Mouse (Mus musculus) adrenal gland, postnatal 14 days (tissue): ENCODE measurements around the gene Cfap77. TPM values are rescaled to one million over a fixed set of nuclear protein-coding genes. Genes with fewer than 3 reads are reported as not detected.

Experiments
- DNase-seq: peaks from one replicate; pipeline ENCODE4 v3.0.0; 2021; ENCODE audit warnings: mixed read lengths
- total RNA-seq: library from RNA; stranded (reverse); gene quantifications from 2 replicates; pipeline ENCODE4 v1.2.3, GENCODE M21; 2021

Cfap77 gene
- total RNA-seq, 1 experiment from 2014 or later: 0.93 TPM

DNA sequence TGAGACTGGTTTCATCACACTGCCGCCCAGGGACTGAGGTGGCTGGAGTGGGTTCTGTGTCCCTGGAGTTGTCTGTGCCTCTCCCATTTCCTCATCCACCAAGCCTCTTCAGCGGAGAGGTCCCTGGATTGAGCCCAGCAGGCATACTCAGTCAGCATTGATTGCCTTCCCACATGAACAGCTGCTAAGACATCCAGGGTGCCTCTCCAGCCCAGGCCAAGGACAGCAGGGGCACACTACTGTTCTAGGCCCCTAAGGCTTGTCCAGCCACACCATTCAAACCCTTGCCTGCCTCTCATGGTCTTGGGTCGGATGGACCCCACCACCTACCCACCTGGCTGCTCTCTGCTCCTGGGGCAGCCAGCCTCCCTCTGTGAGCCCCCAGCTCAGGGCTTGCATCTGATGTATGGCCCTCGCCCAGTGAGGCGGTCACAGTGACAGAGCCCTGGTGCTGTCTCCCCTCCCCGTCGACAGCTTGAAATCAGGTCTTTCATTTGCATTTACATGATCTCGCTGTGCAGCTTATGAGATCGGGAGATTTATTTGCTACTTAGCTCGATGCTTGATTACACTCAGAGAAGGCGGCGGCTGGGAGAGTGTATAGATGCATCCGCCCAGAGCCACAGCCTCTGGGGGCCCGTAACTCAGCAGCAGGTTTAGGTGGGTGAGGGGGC is 57.6 kb downstream of the Cfap77 start:
- no peak for DNase-seq

- no peak for DNase-seq
Measured at GRCm38 (mm10) chr2:28995436-28995835, 59.4 kb downstream of the Cfap77 start.

- DNase-seq: no peak
Measured at GRCm38 (mm10) chr2:28994014-28994413, 60.9 kb downstream of the Cfap77 start.

- DNase-seq: no peak
Measured at GRCm38 (mm10) chr2:28988781-28989180, 66.1 kb downstream of the Cfap77 start.

DNA sequence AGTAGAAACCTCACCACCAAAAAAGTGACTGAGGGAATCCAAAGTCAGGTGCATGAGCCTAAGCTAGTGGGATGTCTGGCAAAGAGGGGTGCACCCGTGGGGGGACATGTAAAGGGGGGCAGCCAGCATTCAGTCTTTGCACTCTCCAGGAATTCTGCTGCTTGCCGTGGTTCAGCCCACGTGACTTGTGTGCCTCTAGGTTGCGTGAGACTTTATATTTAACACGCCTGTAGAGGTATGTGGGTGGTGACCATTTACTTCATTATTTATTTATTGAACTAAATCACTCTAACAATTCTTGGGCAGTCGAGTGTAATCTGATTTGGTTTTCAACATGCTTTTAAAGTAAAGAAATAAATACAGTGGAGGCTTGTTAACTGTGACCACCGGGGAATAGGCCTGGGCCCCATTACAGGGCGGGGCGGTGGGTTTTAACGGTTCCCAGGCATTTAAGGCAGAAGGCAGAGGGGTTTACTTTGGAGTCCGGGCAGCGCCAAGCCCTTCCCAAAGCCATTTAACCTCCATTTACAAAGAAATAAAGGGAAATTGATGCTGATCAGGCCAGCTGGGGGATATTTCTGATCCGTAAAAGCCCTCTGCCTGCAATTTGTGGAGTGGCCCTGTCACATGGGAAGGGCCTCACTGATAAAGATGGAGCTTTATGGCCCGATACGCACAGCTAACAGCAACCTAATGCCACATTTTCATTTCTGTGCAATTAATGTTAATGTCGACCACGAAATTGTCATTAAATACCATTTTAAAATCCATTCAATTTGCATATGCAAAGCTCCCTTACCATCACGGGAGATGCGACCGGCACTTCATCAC is 74.6 kb downstream of the Cfap77 start:
- DNase-seq: no peak

DNA sequence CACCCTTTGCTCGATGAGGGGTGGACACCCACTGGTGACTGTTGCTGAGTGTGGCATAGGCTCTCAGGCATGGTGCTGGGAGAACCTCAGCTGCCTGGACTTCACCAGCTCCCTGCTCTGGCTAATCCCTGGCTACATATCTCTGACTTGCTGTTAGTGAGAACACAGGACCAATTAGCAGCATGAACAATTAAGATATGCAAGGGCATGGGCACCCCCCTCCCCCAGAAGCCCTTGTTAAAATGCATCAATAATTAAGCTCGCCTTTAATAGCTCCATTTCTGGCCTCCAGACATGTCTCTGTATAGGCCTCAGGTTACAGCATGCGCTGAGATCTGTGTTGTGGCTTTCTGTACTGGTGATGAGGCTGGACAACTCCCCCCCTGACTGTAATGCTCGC is 76.4 kb downstream of the Cfap77 start:
- no peak for DNase-seq

GRCm38 (mm10) chr2:28976635-28977034 is 78.2 kb downstream of the Cfap77 start:
- peak; percentile 91 for DNase-seq

DNA sequence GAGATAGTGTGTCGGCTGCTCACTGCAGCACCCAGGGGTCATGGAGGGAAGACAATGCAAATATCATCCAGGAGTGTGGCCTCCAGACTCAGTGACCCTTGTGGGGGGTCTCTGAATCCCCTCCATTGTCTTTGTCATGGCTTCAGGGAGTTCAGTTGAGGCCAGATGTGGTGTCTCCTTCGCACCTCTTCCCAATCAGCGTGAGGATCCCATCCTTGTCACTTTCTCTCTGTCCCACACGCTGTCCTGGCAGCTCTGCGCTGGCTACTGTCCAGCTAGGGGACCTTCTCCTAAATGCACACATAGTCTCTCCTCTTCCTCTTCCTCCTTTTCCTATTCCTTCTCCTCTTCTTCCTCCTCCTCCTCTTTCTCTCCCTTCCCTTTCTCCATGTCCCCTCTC is 79.3 kb downstream of the Cfap77 start:
- DNase-seq: no peak

DNA sequence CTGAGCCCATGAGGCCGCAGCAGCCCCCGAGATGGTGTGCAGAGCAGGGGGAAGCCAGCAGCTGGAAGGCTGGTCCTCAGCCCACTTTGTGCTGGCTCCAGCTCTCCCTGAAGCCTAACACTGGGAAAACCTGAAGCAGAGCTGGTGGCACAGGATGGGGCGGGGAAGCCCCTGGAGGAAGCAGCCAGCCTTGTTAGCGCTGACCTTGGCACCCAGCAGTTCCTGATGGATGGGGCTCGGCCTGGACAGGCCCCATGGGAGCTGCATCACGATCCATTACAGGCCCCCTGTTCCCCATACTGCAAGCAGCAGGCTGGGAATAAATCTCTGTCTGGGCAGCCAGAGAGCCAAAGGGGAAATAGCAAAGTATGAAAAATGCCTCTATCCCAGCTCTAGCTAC is 80.3 kb downstream of the Cfap77 start:
- DNase-seq: peak; percentile 79

DNA sequence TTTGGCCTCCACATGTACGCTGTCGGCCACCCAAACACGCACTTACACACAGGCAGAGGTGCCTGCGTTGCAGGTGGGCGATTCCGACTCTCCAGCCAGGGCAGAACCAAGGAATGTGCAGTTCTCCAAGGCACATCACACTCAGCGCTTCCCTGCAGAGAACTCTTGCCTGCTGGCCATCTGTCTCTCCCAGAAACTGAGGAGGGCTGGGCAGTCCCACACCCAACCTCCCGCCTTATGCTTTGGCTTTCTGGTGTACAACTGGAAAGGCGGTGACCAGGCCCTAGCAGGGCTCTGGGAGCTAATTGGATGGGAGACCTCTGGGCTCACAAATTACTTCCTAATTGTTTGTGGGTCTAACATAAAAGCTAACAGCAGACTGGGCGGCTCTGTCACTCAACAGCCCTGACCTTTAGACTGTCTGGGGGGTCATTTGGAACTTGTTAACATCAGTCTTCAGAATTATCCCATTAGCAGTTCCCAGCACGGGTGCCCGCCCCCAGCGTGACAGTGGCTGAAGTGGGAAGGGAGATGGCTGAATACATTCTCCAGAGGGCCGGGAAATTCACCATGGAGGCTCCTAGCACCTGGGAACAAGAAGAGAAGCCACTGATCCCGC is 80.9 kb downstream of the Cfap77 start:
- no peak for DNase-seq

- DNase-seq: no peak
Measured at GRCm38 (mm10) chr2:28970424-28970823, 84.4 kb downstream of the Cfap77 start.

GRCm38 (mm10) chr2:28968278-28968677 is 86.6 kb downstream of the Cfap77 start:
- no peak for DNase-seq

- no peak for DNase-seq
Measured at GRCm38 (mm10) chr2:28966151-28966795, 88.6 kb downstream of the Cfap77 start.

DNA sequence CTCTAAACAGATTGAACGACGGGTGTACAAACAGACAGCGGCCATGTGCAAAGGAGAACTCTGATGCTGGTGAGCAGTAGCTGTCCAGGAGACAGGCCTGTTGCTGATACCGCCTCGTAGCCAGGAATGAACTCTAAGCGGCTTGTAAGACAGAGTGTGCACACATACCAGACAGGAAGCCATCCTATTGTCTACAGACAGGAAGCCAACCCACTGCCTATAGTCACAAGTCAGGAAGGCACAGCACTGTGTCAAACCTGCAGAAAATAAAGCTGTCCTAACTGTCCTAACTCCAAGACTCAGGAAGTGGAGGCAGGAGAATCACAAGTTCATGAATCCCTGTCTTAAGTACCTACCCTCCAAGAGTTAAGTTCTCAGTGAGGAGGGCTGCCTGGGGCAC is 91.3 kb downstream of the Cfap77 start:
- DNase-seq: no peak

DNA sequence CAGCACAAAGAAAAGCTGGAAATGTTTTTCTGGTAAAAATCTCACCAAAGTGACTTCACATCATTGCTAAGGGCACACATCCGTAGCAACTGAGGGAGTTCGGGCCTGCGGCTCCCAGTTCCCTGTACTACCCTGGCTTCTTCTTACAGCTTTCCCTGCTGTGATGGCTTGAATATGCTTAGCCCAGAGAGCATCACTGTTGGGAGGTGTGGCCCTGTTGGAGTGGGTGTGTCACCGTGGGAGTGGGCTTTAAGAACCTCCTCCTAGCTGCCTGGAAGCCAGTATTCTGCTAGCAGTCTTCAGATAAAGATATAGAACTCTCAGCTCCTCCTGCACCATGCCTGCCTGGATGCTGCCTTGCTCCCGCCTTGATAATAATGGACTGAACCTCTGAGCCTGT is 93.2 kb downstream of the Cfap77 start:
- no peak for DNase-seq

DNA sequence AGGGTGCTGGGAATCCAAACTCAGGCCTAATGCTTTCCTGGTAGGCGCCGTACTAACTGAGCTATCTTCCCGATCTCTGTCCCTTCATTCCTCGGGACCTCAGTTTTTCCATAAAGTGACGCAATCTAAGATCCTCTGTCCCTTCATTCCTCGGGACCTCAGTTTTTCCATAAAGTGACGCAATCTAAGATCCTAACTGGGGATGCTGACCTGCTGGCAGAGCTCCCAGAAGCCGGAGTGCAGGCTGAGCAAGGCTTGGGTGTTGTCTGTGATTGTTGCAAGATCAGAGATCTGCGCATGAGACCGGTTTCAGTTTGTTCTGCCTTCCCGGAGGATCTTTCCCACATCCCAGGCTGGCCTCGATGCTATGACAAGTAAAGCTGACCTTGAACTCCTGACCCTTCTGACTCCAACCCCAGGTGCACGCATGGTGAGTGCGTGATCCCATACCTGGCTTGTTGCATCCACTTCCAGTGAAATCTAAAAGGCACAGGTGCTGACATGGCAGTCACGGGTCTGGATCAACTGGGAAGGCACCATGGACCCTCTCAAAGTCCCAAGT is 93.8 kb downstream of the Cfap77 start:
- DNase-seq: peak; percentile 18

DNA sequence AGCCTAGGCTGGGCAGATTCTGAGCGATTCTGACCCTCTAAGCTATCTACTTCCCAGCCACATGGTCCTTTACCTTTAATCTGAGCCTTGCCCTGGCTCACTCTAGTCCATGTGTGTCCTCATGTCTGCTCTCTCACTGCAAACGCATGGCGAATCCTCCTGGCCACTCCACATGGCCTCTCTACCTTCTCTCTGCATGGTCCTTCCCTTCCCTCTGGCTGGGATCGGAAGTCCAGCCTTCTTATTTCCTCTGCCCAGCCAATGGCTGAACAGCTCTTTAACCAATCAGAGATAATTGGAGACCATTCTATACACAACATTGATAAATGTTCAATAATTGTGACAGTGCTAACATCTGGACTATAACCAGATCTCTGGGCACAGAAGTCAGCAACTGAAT is 98.0 kb downstream of the Cfap77 start:
- no peak for DNase-seq

GRCm38 (mm10) chr2:28954595-28954994 is 100.3 kb downstream of the Cfap77 start:
- no peak for DNase-seq

DNA sequence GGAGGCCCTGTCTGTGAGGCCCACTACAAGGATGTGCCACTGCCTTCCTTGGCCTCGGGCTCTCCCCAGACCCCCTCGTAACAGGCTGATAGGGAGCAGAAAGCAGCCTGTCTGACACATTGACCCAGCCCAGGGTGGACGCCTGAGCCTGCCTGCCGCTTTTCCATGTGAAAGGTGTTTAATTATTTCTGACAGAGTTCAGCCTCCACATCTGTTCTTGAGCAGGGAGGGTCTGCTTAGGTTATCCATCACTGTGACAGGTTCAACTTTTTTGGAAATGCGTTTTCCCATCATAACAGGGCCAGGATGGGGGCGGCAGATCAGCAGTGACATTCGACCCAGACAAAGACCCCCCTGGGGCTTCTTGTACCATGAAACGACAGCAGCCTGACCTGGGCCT is 101.9 kb downstream of the Cfap77 start:
- no peak for DNase-seq

- no peak for DNase-seq
Measured at GRCm38 (mm10) chr2:28946312-28946711, 108.6 kb downstream of the Cfap77 start.

GRCm38 (mm10) chr2:28945388-28945787 is 109.5 kb downstream of the Cfap77 start:
- DNase-seq: no peak
